Mouse (Mus musculus) cortical plate, adult 2 months (tissue): Measurements from ENCODE around the gene Zfp541. TPM values are rescaled to one million over a fixed set of nuclear protein-coding genes. Genes with fewer than 3 reads are reported as not detected.
A peak's percentile ranks its signal among the peaks of the same experiment; 100 is the strongest.

ENCODE experiments used
- H3K27ac ChIP-seq: fragments of 200-500 bp; 2 replicates; pipeline ENCODE4 v1.5.1; 2012; ENCODE audit warnings: low read length, control low read depth, inconsistent platforms; ENCODE audit not compliant: insufficient read depth
- H3K4me1 ChIP-seq: fragments of 200-500 bp; 2 replicates; pipeline ENCODE4 v1.6.1; 2011; ENCODE audit warnings: low read length; ENCODE audit not compliant: control insufficient read depth, insufficient read depth
- H3K4me3 ChIP-seq: fragments of 200-500 bp; 2 replicates; pipeline ENCODE4 v1.5.1; 2011; ENCODE audit warnings: mild to moderate bottlenecking, low read length, control low read depth; ENCODE audit not compliant: insufficient read depth
- CTCF ChIP-seq: fragments of 200-500 bp; IDR thresholded peaks from 2 replicates; pipeline ENCODE4 v1.5.1; 2011; ENCODE audit warnings: mild to moderate bottlenecking, control low read depth, low read length; ENCODE audit not compliant: insufficient read depth; ENCODE audit errors: extremely low read depth
- POLR2A ChIP-seq: fragments of 200-500 bp; IDR thresholded peaks from 2 replicates; pipeline ENCODE4 v1.6.1; 2011; ENCODE audit warnings: mild to moderate bottlenecking, low read length, control low read depth; ENCODE audit not compliant: insufficient read depth; ENCODE audit errors: extremely low read depth
- polyA plus RNA-seq: library from polyadenylated mRNA; depleted of rRNA; stranded (reverse); fragments of >200 nt; gene quantifications from 2 replicates; pipeline ENCODE4 v1.2.3, GENCODE M21; 2012

Zfp541 gene
- polyA plus RNA-seq, 1 experiment = 0.52 TPM

DNA sequence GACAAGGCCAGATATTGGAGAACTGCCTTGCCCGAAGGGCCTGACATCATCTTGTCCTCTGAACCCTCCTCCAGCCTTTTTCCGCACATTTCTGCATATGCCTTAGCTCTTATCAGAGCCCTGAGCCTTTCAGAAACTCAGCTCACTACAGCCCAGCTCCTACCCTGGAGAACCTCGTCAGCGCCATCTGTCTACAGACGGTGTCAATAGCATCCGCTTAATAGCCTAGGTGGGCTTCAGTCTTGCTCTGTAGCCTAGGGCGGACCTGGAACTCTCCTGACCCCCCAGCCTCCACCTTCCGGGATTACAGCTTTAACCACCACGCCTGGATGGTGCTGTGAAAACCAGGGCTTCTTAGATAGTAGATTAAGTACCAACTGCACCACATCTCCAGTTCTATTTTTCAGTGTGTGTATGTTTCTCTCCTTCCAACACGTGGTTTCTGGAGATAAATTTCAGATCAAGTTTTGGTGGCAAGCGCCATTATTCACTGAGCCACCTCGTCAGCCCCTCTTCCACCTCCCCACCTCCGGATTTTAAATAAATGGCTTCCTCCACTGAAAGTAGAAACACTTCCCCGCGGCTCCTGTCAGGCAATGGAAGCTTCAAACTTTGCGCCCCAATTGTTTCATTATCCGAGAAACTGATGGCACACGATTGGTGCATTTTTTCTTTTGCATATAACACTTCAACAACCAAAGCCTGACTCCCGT is 9.6 kb upstream of the Zfp541 start:
- TF ChIP-seq POLR2A (no peak), CTCF (peak; percentile 87)
- no peaks in the 10 kb centered on the region for H3K4me1 ChIP-seq
- no peak overlapping the region for H3K27ac ChIP-seq
- peak overlapping the region; percentile 39 for H3K4me3 ChIP-seq

DNA sequence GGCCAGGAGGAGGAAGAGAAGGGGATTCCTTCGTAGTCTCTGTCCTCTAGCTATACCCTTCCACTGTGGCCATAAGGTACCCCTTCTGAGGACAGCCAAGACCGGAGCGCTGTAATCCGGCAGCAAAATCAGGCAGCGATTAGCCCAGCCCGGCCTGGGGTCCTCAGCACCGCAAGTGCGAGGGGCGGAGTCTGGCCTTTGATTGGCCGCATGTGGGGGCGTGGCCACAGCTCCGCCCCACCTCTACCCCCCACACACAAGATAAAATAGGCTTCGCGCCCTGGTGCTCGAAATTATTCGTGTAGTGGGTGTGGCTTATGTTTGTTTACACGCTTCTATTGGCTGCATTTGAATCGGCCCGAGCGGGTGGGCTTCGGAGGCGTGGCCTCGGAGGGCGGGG is 8.9 kb upstream of the Zfp541 start:
- no peak overlapping the region for H3K27ac ChIP-seq
- peak overlapping the region; percentile 39 for H3K4me3 ChIP-seq
- no peaks in the 10 kb centered on the region for H3K4me1 ChIP-seq
- TF ChIP-seq CTCF (no peak), POLR2A (peak; percentile 41; the same call in 1 of the 2 replicates)

DNA sequence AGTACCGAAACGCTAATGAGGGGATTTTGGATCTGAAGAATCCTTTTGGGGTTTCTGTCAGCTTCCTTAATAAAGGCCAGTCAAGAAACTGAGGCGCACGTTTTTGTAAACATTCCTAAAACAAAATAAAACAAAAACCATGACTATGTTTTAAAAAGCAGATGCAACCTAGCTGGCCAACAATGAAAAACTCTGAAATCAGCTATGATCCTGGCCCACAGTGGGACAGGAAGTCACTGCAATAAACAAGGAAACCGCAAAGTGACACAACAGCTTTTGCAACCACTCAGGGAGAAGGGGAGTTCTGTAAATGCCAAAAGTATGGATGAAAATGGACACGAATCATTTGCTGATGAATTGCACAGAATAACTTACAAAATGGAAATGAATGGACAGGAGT is 8.5 kb upstream of the Zfp541 start:
- Histone ChIP-seq H3K4me1 (no peaks in the 10 kb centered on the region), H3K4me3 (peak overlapping the region; percentile 39; the same call in 1 of the 2 replicates), H3K27ac (no peak overlapping the region)
- TF ChIP-seq POLR2A = no peak
- TF ChIP-seq CTCF = no peak

DNA sequence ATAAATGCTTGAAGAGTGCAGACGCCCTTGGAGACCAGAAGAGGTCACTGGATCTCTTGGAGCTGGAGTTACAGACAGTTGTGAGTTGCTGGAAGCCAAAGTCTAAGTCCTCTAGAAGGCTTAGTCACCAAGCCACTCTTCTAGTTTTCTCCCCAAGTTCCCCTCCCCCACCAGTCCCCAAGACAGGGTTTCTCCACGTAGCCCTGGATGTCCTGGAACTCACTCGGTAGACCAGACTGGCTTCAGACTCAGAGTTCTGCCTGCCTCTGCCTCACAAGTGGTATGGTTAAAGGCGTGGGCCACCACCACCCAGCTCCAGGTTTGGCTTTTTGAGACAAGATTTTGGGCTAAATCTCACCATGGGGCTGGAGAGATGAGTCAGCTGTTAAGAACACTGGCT is 6.6 kb upstream of the Zfp541 start:
- H3K4me1 ChIP-seq = no peaks in the 10 kb centered on the region
- no peak for TF ChIP-seq POLR2A
- TF ChIP-seq CTCF = no peak
- no peak overlapping the region for H3K27ac ChIP-seq
- no peak overlapping the region for H3K4me3 ChIP-seq

DNA sequence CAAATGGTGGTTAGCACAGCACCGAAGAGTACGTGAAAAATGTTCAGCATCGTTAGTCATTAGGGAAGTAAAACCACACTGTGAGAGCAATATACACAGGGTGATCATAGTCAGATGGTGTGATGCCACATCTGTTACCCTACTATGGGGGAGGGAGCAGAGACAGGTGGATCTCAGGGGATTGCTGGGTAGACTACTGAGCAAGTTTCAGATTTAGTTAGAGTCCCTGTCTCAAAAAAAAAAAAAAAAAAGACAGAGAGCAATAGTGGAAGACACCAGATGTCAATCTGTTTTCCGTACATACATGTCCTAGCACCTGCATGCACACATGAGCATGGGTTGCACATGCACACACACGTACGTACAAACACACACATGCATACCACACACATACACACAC is 5.9 kb upstream of the Zfp541 start:
- no peak overlapping the region for H3K27ac ChIP-seq
- no peak overlapping the region for H3K4me3 ChIP-seq
- TF ChIP-seq POLR2A (no peak), CTCF (no peak)
- no peaks in the 10 kb centered on the region for H3K4me1 ChIP-seq

DNA sequence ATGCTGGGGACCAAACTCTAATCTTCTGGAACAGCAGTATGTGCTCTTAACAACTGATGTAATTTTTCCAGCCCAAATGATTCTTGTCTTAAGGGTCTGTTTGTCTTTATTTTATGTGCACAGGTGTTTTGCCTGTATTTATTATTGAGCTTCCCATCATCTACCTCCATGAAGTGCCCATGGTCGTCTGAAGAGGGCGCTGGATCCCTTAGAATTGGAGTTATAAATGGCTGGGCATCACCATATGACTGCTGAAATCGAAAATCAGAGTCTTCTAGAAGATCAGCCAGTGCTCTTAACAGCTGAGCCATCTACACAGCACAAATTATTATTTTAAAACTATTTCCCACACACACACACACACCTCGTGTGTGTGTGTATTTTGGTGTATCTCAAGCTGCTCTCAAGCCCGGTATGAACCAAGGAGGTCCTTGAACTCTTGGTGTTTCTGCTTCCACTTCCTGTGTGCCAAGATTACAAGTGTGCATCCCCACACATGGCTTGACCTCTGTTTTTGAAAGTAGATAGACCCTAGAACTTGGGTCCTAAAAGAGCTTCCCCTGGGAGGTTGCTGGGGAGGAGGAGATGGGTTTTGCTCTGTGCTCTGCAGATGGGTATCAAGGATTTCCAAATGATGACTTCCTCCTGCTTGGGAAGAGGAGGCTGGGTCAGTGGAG is 5.0 kb upstream of the Zfp541 start:
- no peak overlapping the region for H3K27ac ChIP-seq
- TF ChIP-seq CTCF (peak; percentile 67), POLR2A (no peak)
- no peak overlapping the region for H3K4me3 ChIP-seq
- no peaks in the 10 kb centered on the region for H3K4me1 ChIP-seq

DNA sequence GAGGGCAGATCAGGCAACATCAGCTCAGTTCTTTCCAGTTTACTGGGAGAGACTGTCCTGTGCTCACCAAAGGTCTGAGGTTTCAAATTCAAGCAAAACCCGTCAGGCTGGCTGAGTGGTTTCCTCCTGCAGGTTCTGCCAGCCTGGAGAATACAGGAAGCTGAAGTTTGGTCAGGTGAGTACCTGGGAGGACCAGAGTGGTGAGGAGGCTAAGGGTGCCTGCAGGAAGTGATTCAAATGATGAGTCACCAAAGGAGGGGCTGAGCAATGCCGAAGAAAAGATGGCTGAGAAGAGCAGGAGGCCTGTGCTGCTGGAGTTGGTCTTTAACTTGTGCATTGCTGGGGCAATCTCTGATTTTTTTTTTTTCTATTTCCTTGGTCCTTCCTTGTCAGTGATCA is 4.5 kb upstream of the Zfp541 start:
- Histone ChIP-seq H3K4me3 (no peak overlapping the region), H3K4me1 (no peaks in the 10 kb centered on the region), H3K27ac (no peak overlapping the region)
- no peak for TF ChIP-seq POLR2A
- no peak for TF ChIP-seq CTCF

DNA sequence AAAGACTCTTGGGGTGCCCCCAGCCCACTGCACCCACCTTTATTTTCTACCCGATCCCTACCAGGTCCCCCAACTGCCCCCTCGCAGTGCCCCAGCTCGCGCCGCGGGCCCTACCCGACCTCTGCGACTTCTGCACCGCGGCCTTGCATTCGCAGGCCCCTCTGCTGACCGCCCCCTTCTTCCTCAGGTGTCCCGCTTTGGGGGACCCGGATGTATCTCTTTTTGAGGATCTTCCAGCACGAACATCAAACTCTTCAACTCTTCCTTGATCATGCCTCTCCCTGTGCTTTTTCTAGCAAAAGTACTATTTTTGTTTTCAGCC is 446 bp downstream of the Zfp541 start:
- Histone ChIP-seq H3K4me3 (no peak overlapping the region), H3K27ac (no peak overlapping the region), H3K4me1 (no peaks in the 10 kb centered on the region)
- no peak for TF ChIP-seq CTCF
- no peak for TF ChIP-seq POLR2A

DNA sequence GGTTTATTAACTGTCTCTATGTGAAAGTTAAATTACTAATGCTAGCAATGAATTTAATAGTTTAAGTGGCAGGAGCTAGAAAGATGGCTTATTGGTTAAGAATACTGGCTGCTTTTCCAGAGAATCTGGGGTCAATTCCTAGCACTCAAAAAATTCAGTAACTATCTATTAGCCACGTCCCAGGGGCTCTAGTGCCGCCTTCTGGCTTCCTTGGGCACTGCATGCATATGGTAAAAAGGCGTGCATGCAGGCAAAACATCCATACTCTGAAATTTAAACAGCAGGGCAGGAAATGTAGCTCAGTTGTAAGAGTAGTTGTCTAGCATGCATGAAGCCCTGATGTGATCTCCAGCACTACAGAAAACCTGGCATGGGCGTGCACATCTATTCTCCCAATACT is 1.9 kb downstream of the Zfp541 start:
- no peak for TF ChIP-seq CTCF
- no peak for TF ChIP-seq POLR2A
- Histone ChIP-seq H3K4me1 (no peaks in the 10 kb centered on the region), H3K4me3 (no peak overlapping the region), H3K27ac (no peak overlapping the region)

DNA sequence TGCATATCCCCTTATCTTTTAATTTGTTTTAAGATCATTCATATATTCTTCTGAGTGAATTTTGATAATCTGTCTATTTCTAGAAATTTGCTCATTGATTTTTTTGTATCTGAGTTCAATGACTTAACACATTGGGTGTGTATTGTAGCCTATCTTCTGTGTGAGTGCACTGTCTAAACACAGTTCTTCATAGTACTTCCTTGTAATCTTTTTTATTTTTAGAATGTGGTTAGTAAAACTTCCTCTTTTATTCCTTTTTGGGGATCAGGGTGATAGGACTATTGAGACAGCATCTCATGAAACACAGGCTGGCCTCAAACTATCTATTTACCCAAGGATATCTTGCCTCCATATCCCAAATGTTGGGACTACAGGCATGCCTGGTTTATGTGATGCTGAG is 9.2 kb downstream of the Zfp541 start:
- Histone ChIP-seq H3K4me1 (no peaks in the 10 kb centered on the region), H3K27ac (no peak overlapping the region), H3K4me3 (no peak overlapping the region)
- TF ChIP-seq CTCF (no peak), POLR2A (no peak)

DNA sequence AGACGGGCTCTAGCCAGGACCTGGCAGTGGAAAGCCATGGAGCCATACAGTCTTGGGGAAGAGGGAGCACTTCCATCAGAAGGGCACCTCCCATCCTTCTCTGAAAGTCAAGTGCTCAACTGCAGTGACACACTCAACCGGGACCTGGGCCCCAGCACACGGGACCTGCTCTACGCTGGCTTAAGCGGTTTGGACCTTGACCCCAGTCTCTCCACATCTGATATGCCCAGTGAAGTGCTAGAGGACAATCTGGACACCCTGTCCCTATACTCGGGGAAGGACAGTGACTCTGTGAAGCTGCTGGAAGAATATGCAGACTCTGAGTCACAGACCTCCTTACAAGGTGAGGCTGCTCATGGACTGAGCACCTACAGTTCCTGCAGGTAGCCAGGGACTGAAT is 10.3 kb downstream of the Zfp541 start:
- Histone ChIP-seq H3K4me1 (no peaks in the 10 kb centered on the region), H3K4me3 (no peak overlapping the region), H3K27ac (no peak overlapping the region)
- TF ChIP-seq CTCF (no peak), POLR2A (no peak)

DNA sequence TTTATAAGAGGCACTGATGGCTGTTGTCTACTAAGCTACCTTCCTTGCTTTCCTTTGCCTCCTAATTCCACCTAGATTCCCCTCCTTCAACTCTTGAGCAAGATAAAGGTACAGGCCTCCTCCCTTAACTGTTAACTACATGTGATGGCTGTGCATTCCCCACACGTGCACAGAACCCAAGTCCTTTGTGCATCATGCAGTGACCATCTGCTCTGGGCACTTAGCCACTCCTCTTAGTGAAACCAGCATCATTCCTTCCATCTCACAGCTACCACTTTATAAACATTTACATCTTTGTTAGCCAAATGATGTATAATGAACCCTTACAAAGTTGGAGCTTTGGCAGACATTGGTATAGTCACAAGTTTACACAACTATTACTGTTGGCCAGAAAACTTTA is 18.3 kb downstream of the Zfp541 start:
- H3K4me3 ChIP-seq = no peak overlapping the region
- H3K27ac ChIP-seq = no peak overlapping the region
- TF ChIP-seq POLR2A (no peak), CTCF (no peak)
- no peaks in the 10 kb centered on the region for H3K4me1 ChIP-seq
